Mouse (Mus musculus) left cerebral cortex, postnatal 14 days (tissue): ENCODE measurements around the gene Knop1. TPM values are rescaled to one million over a fixed set of nuclear protein-coding genes. Genes with fewer than 3 reads are reported as not detected.
A peak's percentile ranks its signal among the peaks of the same experiment; 100 is the strongest.

Experiments used
- DNase-seq, 2 experiments: peaks; one replicate each; pipeline ENCODE4 v3.0.0; 2021 to 2022; ENCODE audit warnings: low spot score in 2 of 2, mixed read lengths in 1 of 2
- intact Hi-C: fragments of 180-260 bp; cut with DNase I; formaldehyde crosslinking; loops from one replicate; pipeline ENCODE4 v1.15.1; 2025
- total RNA-seq, 2 experiments: library from RNA; stranded (reverse); gene quantifications; 2 replicates each; pipeline ENCODE4 v1.2.3; 2021

The Knop1 gene
- total RNA-seq, 2 experiments from 2014 or later, result 36.8 to 39.6 TPM

DNA sequence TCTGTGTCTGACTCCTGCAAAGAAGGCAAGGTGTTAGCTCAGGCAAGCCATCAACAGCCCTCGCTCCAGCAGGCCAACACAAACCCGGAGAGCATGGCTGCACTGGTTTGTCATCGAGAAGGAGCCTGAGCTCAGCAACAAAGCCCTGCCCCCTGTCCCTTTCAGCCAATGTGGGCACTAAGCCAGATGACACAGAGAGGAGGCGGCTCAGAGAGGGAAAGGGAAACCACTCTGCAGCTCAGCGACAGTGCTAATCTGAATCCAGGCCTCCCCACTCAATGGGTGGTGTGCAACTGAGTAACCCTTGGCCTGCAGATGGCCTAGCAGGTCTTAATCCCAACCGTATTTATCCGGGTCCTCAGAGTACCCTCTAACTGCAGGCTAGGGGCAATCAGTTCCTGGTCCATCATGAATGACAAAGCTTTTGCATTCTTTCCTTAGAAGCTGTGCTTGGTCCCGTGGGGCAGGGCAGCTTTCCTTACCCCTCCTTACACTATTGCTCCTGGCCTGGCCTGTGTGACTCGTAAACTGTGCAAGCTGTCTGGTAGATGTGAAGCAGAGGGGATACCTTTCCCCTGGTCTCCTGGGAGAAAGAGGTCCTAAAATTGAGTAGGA lies 5.3 kb downstream of the Knop1 start:
- DNase-seq, result no peak
- intact Hi-C loops, result loop anchor here (5.0 kb wide), 1 partner anchor 83 kb away; no protein-coding TSS in a partner anchor

DNA sequence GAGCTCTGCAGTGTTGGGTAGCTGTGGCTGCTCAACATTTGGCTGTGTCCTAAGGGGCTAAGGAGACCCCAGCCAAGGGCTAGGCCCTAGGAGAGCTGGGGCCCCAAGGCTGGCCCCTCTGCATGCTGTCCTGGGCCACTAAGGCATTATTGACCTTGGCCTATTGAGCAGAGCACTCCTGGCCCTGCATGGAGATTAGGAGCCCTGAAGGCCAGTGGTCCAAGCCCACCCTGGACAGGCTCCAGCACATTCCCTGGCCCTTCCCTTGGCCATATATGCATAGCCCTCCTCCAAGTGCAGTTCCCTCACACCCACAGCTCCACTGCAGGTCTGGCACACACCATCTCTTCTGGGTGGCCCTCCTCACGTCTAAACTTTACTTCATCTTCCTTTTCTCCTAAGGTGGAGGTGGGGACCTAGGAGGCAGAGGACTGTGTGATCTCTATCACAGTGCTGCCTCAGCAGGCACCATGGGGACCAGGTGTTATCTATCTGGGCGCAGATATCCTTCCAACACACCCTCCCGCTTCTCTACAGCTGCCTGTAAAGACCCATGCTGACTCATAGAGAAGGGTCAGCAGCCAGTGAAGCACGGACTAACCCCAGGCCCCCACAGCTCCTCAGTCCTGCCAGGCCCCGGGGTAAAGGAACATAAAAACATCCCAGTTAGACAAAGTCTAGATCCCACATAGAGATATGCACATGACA lies 6.4 kb downstream of the Knop1 start:
- intact Hi-C loops, result loop anchor here (5.0 kb wide), 1 partner anchor 82 kb away; no protein-coding TSS in a partner anchor
- DNase-seq, result no peak

DNA sequence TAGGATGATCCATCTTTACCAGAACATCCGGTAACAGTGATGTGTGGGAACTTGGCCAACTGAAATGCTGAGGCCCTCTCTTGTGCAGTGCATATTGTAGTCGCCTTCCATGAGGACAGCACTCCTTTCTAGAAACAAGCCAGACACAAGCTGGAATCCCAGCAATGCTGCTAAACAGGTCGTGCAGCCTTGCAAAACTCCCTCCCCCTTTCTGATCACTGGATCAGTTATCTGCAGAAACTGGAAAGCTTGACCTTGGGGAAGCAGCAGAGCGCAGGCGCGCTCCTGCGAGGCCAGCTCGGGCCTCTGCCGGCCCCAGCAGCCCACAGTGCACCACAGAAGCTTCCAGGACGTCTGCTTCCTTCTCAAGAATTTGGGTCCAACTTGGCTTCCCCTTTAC lies 7.3 kb downstream of the Knop1 start:
- DNase-seq, result no peak

DNA sequence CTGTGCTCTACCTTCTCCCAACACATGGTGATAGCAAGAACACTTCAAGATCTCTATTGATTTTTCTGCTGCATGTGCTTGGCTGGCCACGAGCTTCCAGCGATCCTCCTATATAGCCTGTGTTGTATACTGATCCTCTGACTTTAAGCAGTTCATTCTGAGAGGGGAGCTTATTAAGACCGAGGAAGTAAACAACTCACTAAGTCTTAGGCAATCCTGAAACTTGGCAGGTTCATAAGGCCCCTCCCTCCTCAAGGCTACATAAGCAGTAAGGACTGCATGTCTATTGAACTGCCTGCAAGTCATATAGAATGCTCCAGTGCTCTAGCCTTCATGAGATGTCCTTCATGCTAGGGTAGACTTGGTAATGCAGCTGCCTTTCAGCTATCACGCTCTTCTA lies 9.7 kb downstream of the Knop1 start:
- DNase-seq, result no peak
- intact Hi-C loops, result no loop called here

More for the DNA sequence above, 7.3 kb downstream of the Knop1 start:
- intact Hi-C loops, result no loop called here

DNA sequence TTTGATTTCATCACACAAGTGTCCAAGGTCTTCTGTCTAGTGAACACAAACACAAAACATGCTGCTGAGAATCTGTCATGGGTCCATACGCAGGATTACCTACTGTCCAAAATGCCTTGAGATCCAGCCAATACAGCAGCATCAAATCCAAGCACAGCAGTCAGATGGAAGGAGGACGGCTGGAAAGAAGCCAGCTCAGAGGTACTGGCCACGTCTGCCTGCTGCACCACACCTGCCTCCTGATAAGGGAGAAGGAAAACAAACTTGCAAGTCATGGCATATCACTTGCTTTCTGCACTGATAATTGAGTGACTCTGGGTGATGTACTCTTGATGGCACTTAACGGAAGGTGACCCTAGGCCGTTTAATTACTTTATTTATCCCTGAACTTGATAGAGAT lies 10.9 kb downstream of the Knop1 start:
- no peak for DNase-seq
- intact Hi-C loops, result no loop called here

DNA sequence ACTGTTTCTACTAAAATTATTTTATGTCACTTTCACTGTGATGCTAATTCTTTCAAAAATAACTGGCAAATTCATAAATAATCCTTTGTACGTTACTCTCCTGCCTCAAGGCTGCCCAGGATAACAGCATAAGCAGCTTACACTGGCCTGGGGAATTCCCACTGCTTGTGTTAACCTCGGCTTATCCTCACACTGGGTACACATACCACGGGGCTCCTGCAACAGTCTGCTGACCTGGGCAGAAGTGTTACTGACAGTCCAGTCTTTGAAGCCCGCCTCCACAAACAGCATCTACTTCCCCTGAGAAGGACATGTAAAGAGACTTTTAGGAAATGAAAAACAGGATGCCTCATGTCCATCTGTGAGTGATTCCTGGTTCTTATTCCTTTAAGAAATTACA lies 13.1 kb downstream of the Knop1 start:
- intact Hi-C loops, result no loop called here

DNA sequence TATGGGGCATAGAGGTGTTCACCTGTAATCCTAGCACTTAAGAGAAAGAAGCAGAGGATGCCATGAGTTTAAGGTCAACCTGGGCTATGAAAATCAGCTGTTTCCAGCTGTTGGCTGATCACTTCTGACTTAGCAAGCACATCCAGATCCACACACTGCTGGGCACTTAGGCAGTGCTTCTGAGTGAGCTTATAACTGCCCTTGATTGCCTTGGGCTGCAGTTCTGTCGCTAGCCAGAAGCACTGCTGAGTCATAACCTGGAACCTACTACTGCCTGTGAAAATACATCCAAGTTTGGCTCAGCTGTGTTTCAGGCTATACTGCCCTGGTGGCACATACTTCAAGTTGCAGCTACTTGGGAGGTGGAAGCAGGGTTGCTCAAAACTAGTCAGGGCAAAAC lies 14.3 kb downstream of the Knop1 start:
- peak in 1 of 2 experiments; percentile 64 for DNase-seq
- intact Hi-C loops, result no loop called here

More for the DNA sequence above, 13.1 kb downstream of the Knop1 start:
- no peak for DNase-seq

DNA sequence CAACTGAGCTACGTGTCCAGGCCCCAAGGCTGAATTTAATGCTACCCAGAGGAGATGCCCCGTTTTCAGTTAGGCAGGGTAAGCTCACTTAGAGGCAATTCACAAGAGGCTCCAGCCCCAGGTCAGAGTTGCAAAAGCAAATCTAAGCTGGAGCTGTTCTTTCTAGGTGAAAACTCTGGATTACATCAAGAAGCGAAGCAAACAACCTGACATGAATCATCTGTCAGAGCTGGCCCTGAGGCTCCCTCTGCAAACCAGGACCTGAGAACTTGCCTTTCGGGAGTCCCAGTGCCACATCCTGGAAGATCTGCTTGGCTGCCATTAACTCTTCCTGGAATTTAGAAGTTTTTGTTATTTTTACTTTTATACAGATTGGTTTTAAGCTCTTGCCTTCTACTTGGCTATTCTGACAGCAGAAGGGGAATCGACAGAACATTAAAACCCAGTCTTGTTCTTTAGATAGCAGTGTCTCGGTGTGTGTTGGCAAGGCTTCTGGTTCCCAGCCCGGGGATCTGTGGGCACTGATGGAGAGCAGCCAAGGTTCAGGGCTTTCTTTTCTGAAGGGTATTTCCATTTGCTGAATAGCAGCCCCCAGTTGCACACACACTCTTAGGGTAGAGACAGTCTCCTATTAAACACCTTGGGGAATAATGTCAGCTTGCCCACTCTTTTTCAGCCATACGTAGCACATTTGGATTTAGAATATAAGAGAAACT lies 14.9 kb downstream of the Knop1 start:
- intact Hi-C loops, result no loop called here
- DNase-seq, result peak; percentile 36 to 43

DNA sequence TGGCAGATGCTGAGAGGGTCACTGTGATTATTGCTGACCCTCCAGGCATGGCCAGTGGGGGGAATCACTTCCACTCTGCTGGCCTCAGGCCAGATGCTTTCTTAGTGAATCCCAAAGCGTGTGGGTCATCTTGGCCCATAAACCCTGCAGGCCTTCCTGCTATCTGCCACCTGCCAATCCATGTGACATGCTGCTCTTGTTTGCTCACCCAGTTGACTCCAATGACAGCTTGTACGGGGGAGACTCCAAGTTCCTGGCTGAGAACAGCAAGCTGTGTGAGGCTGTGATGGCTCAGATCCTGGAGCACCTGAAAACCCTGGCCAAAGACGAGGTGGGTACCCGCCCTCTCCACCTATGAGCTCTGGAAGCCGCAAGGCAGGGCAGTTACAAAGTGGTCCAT lies 18.2 kb downstream of the Knop1 start:
- no peak for DNase-seq
- intact Hi-C loops, result no loop called here

DNA sequence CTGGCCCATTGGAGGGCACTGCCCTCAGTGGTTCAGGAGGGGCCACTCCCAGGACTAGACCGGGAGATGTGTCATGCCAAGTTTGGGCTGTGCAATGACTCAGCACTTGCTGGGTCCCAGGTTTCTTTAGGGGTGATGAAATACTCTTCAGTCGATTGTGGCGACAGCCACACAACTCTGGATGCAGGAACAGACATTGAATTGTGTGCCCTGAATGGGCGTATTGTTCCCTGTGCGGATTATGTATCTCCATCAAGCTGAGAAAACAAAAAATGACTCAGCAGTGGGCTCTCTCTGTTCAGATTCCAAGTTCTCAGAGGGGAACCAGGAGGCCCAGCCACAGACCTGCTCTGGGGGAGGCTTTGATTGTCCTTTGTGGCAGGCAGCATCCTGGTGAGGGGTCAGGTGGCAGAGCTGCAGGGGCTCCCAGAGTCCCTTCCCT lies 28.1 kb downstream of the Knop1 start:
- DNase-seq, result no peak

DNA sequence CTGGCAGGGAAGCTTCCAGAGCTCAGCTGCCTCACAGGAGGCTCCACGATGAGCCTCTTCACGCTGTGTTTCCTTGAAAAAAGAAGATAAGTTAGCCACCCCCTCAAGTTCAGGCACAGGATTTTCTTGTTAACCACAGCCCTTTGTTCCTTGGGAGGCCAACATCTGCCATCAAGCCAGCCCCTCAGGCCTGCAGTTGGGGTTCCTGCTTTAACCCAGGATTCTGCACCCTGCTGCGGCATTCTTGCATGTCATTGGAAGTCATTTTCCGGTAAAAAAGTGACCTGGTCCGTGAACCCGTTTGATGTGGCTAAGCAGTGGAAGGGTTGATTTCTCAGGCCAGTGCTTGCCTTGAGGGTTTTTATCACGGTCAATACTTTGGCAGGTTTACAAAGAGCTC lies 31.6 kb downstream of the Knop1 start:
- intact Hi-C loops, result no loop called here
- DNase-seq, result no peak

More for the DNA sequence above, 28.1 kb downstream of the Knop1 start:
- intact Hi-C loops, result no loop called here

DNA sequence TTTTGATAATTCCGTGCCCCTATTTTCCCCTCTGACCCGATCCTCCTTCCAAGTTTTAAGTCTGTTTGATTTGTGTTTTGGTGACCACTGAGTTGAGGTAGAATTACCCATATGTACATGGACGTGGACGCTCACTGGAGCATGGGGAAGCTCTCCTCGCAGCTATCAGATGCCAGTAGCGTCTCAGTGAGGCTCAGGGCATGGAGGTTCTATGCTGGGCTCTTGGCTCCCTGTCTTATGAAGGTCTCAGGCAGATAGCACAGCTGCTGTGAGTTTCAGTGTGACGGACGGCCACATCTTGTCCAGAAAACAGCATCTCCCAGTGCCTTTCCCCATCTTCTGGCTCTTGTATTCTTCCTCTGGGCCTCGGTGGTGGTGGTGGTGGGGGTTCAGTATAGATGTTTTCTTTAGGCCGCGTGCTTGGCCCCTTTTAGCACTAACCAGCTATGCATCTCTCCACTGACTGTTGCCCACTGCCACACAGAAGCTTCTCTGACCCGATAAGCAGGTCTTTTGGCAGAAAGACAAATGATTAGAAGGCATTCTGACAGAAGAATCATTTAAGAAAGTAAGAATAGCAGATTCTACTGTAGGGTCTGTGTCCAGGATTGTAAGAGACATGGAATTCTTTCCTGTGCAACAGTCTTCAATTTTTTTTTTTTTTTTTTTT lies 34.0 kb downstream of the Knop1 start:
- DNase-seq, result no peak

DNA sequence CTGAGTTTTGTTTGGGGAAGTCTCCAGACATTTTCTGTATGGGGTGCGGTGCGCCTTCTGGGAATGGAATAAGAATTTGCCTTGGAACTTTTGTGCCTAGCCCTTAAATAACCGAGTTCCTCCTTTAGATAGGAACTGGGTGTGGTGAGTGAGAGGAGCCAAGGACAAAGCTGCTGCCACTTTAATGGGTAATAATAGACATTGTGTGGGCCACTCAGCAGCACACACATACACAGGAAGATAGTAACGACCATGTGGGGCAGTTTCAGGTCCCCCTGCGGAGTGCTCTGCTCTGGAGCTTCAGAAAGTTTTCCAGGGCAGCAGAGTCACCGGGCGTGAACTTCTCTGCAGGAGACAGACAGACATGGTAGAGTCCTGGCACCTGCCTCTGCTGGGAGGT lies 34.7 kb downstream of the Knop1 start:
- intact Hi-C loops, result no loop called here

More for the DNA sequence above, 34.0 kb downstream of the Knop1 start:
- intact Hi-C loops, result no loop called here

DNA sequence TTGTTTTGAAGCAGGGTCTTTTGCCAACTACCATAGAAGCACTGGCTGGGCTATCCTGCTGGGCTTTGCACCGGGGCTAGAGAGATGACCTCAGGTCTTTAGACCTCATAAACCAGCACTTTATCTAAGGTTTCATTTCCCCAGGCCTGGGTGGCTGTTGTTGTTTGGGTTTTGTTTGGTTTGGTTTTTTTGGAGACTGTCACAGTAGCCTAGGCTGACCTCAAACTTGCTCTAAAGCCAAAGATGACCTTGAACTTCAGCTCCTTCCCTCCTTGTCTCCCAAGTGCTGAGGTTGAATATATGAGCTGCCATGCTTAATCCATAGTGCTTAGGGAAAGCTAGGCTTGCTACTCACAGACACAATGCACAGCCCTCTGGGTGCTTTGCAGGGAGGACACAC lies 36.4 kb downstream of the Knop1 start:
- DNase-seq, result no peak
- intact Hi-C loops, result no loop called here

More for the DNA sequence above, 34.7 kb downstream of the Knop1 start:
- DNase-seq, result peak in 1 of 2 experiments; percentile 42

DNA sequence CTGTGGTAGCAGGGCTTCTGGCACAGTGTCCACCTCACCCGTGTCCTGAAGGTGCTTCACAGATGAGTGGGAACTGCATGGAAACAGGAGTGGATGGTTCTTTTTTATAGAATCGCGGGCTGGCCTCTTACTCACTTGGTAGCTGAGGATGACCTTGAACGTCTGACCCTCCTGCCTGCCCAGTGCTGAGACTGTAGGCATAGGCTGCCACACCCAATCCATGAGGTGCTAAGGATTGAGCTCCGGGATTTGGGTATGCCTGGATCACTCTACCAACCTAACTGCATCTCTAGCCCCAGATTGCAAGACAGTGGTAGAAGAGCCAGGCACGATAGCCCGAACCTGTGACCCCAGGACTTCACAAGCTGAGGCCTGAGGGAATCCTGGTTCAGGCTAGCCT lies 38.3 kb downstream of the Knop1 start:
- intact Hi-C loops, result no loop called here

DNA sequence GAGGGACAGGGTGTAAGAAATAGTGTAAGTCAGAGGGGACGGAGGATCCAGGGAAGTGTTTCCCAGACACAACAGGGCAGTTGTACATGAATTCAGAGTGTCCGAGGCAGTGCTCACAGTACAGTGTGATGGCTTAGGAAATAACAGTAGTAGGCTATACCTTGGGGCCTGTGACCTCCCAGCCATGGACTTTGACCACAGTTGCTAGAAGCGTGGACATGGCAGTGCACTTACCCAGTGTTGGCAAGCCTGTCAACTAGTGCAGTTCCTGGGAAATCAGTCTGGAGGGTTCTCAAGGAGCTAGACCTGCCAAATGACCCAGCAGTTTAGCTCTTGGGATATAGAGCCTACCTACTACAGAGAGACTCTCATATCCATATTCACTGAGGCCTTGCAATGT lies 39.8 kb downstream of the Knop1 start:
- intact Hi-C loops, result no loop called here
- DNase-seq, result no peak

More for the DNA sequence above, 38.3 kb downstream of the Knop1 start:
- DNase-seq, result no peak

DNA sequence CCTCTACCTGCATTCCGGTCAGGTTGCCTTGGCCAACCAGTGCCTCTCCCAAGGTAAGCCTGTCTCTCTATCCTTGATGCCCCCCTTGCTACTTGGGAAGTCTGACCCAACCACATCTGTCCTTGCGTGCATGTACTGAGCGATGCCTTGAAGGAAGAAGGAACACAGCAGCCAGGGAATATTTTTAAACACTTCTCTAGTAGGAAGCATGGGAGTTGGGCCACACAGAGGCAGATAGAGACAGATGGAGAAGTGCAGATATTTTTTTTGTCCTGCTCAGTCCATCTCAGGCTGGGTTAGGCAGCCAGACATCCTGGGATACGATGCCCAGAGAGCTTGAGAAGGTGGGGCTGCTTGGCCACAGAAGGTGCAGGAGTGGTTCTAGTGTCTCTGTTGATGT lies 42.5 kb downstream of the Knop1 start:
- intact Hi-C loops, result no loop called here
- DNase-seq, result no peak

DNA sequence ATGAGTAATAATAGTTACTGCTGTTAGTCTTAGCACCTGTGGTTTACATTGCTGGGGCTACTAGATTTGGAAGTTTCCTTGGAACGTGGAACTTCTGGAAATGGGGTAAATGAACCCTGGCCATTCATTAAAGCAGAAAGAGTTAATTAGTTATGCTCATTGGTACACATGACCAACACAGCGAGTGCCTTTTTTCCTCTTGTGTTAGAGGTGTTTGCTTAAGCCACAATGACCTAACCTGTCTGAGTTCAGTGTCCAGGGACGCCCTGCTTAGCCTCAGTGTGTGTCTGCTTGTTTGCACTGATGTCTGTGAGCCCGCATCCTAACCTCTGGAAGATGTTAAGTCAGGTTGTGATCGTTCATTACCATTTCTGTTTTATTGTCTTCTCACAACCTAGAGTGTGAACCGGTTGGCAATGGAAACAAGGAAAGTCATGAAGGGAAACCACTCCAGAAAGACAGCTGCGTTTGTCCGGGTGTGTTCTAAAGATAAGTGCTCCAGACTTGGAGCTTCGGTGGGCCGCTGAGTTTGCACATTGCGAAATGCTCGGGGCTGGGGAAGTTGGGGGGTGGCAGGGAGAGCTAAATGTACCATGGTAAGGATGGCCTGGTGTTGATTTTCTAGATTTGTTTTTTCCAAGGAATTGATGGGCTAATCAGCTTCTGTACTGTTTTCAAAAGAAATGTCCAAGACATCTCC lies 44.5 kb downstream of the Knop1 start:
- DNase-seq, result no peak
- intact Hi-C loops, result no loop called here

DNA sequence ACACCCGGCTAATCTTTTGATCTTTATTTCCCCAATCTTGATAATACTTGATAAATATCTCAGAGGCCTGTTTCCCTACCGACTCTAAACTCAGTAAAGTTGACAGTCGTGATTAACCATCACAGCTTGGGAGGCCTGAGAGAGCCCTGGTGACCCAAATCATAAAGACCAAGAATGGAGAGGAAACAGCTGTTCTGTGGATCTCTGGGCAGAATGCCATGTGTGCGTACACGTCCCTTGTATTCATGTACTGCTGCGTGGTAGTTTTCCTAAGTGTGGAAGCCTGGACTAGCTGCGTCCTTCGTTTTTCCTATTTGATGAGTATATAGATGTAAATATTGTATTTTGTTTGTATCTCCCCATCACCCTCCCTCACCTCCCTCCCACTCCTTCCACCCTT lies 48.2 kb downstream of the Knop1 start:
- intact Hi-C loops, result no loop called here
- DNase-seq, result peak; percentile 38 to 51
